Mouse (Mus musculus) MEL (cell line): ENCODE results near the gene Gm10644.

Experiments
- CTCF ChIP-seq, 3 experiments: IDR thresholded peaks in 2 of 3; conservative IDR thresholded peaks in 1 of 3; 2 replicates each; pipeline ENCODE4 v1.5.1; 2011 to 2012; ENCODE audit warnings: low read length in 3 of 3, low read depth in 2 of 3, mild to moderate bottlenecking in 2 of 3, improper control_type of control experiment in 1 of 3, inconsistent platforms in 1 of 3, mixed read lengths in 1 of 3, moderate library complexity in 1 of 3; ENCODE audit not compliant: control insufficient read depth in 1 of 3, insufficient read depth in 1 of 3, poor library complexity in 1 of 3, severe bottlenecking in 1 of 3
- ETS1 ChIP-seq: IDR thresholded peaks from 2 replicates; pipeline ENCODE4 v1.6.1; 2012; ENCODE audit warnings: low read depth, mild to moderate bottlenecking, inconsistent platforms, low read length, improper control_type of control experiment, moderate library complexity
- KAT2A ChIP-seq: conservative IDR thresholded peaks from 2 replicates; pipeline ENCODE4 v1.6.1; 2012; ENCODE audit warnings: low read depth, low read length, improper control_type of control experiment, inconsistent platforms
- MYB ChIP-seq: IDR thresholded peaks from 2 replicates; pipeline ENCODE4 v1.6.1; 2011; ENCODE audit warnings: mild to moderate bottlenecking, low read depth, low read length, improper control_type of control experiment

DNA sequence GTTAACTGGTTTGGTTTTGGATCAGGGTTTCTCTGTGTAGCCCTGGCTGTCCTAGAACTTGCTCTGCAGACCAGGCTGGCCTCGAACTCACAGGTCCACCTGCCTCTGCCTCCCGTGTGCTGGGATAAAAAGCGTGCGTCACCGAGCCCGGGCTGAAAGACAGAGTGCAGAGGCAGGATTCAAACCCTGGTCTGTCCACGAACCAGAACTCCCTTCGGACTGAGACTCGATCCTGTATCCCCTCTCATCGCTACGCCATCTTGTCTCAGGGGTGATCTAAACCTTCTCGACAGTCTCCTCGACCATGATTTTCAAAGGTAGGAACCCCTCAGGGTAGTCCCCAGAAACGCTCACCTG is 278 bp downstream of the Gm10644 start:
- TF ChIP-seq ETS1 (no peak), MYB (no peak), KAT2A (no peak), CTCF (IDR thresholded peaks at IDR 0.05 in 2 of 3, conservative IDR thresholded peaks at IDR 0.05 in 1 of 3; ENCODE audit: control insufficient read depth in 1 of 3, insufficient read depth in 1 of 3, low read depth in 2 of 3, low read length in 3 of 3, poor library complexity in 1 of 3, severe bottlenecking in 1 of 3) (no peak)
